Mouse (Mus musculus) cerebellum, postnatal 14 days (tissue): ENCODE measurements at regions not wholly inside any gene's neighbourhood (a gene's known extent, or its start where the extent isn't known, plus 50 kb on each side); places are given as distances from the start of the nearest gene placed in this dataset.
A peak's percentile ranks its signal among the peaks of the same experiment; 100 is the strongest.

Experiments used
- DNase-seq, 2 experiments: peaks; one replicate each; pipeline ENCODE4 v3.0.0; 2021; ENCODE audit warnings: mixed read lengths in 2 of 2

GRCm38 (mm10) chr12:43843907-43844537 is 366.1 kb downstream of the Dnajb9 start:
- peak; percentile 12 to 48 for DNase-seq

- no peak for DNase-seq
Measured at GRCm38 (mm10) chr12:43831976-43832375, 378.1 kb downstream of the Dnajb9 start.

GRCm38 (mm10) chr12:43828641-43829040 is 381.5 kb downstream of the Dnajb9 start:
- no peak for DNase-seq

GRCm38 (mm10) chr12:43827901-43828300 is 382.2 kb downstream of the Dnajb9 start:
- no peak for DNase-seq

- DNase-seq: no peak
Measured at GRCm38 (mm10) chr12:43827296-43827695, 382.8 kb downstream of the Dnajb9 start.

- peak; percentile 41 to 57 for DNase-seq
Measured at GRCm38 (mm10) chr12:43813559-43813958, 396.6 kb downstream of the Dnajb9 start.

GRCm38 (mm10) chr12:43772766-43773165 is 437.4 kb downstream of the Dnajb9 start:
- DNase-seq: no peak

GRCm38 (mm10) chr12:43762151-43762550 is 448.0 kb downstream of the Dnajb9 start:
- DNase-seq: peak; percentile 27 to 42
